Mouse (Mus musculus) testis, adult 2 months (tissue): ENCODE results near the gene Wnt3a.

Experiments
- CTCF ChIP-seq: fragments of 200-500 bp; IDR thresholded peaks from 2 replicates; pipeline ENCODE4 v1.5.1; 2012; ENCODE audit warnings: low read depth, mild to moderate bottlenecking, inconsistent platforms, low read length, moderate library complexity; ENCODE audit not compliant: control insufficient read depth, insufficient read depth, insufficient replicate concordance
- POLR2A ChIP-seq: fragments of 200-500 bp; IDR thresholded peaks from 2 replicates; pipeline ENCODE4 v1.6.1; 2012; ENCODE audit warnings: low read depth, mild to moderate bottlenecking, inconsistent platforms, low read length, moderate library complexity; ENCODE audit not compliant: control insufficient read depth

DNA sequence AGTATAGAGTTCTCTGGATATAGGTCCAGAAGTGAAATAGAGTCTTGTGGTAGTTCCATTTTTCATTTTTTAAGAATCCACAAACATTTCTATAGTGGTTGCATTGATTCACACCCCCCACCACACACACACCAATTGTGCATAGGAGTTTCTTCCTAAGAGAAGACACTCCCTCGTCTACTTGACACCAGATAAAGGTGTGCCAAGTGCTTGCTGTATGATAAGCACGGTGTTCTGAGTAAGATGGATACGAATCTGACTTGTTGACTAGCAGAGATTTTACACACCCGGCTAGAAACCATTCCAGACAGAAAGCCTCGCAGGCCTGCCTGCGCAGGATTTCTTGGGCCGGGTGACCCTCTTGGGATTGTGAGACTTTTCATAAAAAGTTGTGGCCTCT is 30.9 kb downstream of the Wnt3a start:
- TF ChIP-seq CTCF (no peak), POLR2A (no peak)
